Mouse (Mus musculus): ENCODE data around the gene Xpc.

Gene Xpc

GRCm38 (mm10) chr6:91522816-91523215 is 7.1 kb upstream of the Xpc start:
- DNase-seq = no peak

GRCm38 (mm10) chr6:91518454-91519020 is 2.8 kb upstream of the Xpc start:
- no peak for DNase-seq

- no peak for DNase-seq
Observed at GRCm38 (mm10) chr6:91514737-91515362, 838 bp downstream of the Xpc start.

- no peak for DNase-seq
Observed at GRCm38 (mm10) chr6:91514135-91514534, 1.6 kb downstream of the Xpc start.

- no peak for DNase-seq
Observed at GRCm38 (mm10) chr6:91510211-91510610, 5.5 kb downstream of the Xpc start.

- DNase-seq = peak; percentile 56
Observed at GRCm38 (mm10) chr6:91509326-91509725, 6.4 kb downstream of the Xpc start.

GRCm38 (mm10) chr6:91508041-91508440 is 7.6 kb downstream of the Xpc start:
- no peak for DNase-seq

- DNase-seq = no peak
Observed at GRCm38 (mm10) chr6:91506036-91506435, 9.7 kb downstream of the Xpc start.

- DNase-seq = no peak
Observed at GRCm38 (mm10) chr6:91503302-91503701, 12.4 kb downstream of the Xpc start.

- DNase-seq = no peak
Observed at GRCm38 (mm10) chr6:91494526-91494925, 21.2 kb downstream of the Xpc start.

GRCm38 (mm10) chr6:91493053-91493452 is 22.6 kb downstream of the Xpc start:
- no peak for DNase-seq

GRCm38 (mm10) chr6:91491004-91491403 is 24.7 kb downstream of the Xpc start:
- DNase-seq = no peak

GRCm38 (mm10) chr6:91489872-91490271 is 25.8 kb downstream of the Xpc start:
- no peak for DNase-seq

- DNase-seq = no peak
Observed at GRCm38 (mm10) chr6:91488496-91489212, 27.0 kb downstream of the Xpc start.

- no peak for DNase-seq
Observed at GRCm38 (mm10) chr6:91486736-91487453, 28.8 kb downstream of the Xpc start.

GRCm38 (mm10) chr6:91483371-91483770 is 32.3 kb downstream of the Xpc start:
- no peak for DNase-seq

GRCm38 (mm10) chr6:91476541-91476940 is 39.1 kb downstream of the Xpc start:
- no peak for DNase-seq

- peak; percentile 30 for DNase-seq
Observed at GRCm38 (mm10) chr6:91474441-91475190, 41.1 kb downstream of the Xpc start.

GRCm38 (mm10) chr6:91473805-91474440 is 41.8 kb downstream of the Xpc start:
- DNase-seq = no peak

GRCm38 (mm10) chr6:91472868-91473804 is 42.6 kb downstream of the Xpc start, which contains the start of the genes Chchd4 and Tmem43:
Gene Chchd4 (minus strand): TSS chr6:91473546.
Gene Tmem43 (plus strand): TSS chr6:91473703.
- peak; percentile 98 for DNase-seq

- DNase-seq = no peak
Observed at GRCm38 (mm10) chr6:91472319-91472718, 43.4 kb downstream of the Xpc start.
